Mouse (Mus musculus) urinary bladder, postnatal 10 days (tissue): ENCODE data around the gene Ttll11.

Source experiments
- DNase-seq: peaks from one replicate; pipeline ENCODE4 v3.0.0; 2022; ENCODE audit warnings: low spot score

Ttll11 gene

DNA sequence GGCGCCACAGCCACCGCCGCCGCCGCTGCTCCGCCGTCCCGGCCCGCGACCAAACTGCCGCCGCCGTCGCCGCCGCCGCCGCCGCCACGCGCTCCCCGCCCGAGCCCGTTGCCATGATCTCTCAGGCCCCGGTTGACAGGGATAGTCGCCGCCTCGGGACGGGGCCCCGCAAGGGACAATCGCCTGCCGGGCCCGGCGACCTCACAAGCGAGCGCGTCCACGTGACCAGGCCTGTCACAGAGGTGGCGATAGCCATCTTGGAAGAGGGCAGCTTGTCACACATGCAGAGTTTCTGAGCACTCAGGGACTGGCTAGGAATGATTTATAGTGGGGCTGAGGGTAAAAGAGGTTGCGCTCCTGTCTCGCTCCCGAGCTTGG is at the start of gene Ttll11:
Gene Ttll11 (minus strand): TSS at position 270 of the 378 bp plus-strand sequence.
- DNase-seq = peak; percentile 73

DNA sequence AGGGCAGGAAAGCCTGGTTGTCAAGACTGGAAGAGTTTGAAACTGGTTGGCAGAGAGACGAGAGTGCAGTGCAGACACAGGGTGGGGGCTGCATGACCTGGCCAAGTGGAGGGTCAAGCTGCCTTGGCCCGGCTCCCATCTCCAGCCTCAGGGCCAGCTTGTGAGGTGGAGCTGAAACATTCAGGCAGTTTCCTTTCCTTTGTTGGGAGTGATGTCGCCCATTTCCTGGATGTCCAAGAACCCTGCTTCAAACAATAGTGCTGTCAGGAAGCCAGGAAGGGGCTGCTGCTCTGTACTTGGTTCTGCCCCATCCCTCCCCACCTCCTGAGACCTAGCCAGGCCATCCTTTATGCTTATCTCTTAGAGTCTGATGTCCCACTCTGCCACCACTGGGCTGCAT is 43.6 kb upstream of the Ttll11 start:
- no peak for DNase-seq

DNA sequence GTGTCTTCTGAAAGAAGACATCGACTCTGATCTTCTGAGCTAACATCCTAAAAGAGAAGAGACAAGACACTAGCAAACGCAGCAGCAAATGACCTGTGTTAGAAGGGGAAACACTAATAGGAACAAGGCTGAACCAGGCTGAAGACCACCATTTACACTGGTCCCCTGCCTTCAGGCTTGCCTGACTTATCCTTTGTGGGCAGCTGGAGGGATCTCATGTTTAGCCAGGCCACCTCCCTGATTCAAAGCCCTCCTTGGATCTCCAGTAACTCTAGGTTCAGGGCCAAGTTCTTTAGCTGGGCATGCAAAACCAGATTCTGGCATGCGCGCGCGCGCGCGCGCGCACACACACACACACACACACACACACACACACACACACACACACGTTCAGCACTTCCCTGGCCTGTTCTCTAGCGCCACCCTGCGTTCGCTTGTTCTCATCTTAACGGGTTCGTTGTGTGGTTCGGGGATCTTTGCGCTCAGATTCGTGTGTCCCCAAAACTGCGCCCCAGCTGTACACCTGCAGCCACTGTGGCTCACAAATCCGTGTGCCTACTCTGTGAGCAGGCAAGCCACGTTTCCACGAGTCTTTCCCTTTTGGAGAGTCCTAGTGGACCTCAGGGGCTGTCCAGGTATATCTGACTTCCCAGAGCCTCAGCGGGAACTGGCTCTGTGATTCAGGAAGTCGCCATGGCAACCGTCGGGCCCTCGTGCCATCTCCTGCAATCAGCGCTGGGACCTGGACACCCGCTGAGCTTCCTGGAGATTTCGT is 41.9 kb upstream of the Ttll11 start:
- peak; percentile 54 for DNase-seq

DNA sequence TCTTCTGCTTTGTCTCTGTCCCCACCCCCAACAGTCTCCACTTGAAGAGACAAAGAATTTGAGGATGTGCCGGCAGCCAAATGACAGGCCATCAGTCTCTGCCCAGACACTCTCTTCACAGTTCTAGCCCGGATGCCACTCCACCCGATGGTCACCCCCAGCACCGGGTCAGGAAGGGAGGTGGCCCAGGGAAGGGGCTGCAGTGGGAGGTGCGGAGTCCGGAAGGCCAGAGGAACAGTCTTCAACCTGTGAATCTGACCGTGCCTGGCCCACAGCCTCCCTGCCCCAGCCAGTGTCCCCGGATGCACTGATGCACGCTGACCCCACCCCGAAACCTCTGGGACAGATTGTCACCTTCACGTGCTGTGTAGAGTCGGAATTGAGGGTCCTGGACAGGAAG is 33.3 kb upstream of the Ttll11 start:
- DNase-seq = no peak

DNA sequence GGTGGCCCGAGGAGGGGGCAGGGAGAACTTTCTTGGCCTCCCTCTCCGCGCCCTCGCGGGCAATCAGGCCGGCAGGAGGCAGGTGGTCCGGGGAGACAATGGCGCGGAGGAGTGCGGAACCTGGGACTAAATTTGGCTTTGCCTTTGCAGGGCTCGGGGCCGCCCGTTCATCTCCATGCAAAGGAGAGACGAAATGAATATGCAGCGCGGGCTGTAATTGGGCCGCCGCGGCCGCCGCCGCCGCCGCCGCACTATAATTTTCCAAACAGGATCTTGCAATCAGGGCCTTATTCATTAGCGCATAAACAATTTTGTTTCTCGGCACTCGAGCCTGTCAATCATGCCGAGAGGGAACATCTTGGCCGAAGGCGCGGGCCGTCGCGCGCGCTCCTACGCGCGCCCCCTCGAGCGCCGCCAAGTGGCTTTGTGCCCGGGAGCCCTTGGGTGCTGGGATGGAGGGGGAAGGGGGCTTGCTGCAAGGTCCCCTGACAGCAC is 31.7 kb upstream of the Ttll11 start:
- no peak for DNase-seq

DNA sequence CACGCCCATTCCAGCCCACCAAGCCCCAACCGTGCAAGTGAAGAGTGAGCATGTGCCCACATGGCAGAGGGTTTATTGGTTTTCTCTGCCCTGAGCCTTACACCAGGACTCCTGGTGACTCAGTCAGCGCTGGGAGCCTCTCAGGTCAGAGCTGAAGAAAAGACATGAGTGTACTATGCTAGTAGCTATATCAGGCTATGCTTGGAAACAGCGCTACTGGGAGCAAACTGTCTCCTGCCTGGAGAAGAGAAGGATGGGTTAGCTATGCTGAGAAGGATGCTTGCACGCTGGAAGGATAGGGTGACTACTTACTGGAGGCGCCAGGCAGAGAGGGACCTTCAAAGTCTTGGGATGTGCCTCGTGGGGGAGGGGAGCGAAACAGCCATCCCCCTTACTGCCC is 30.9 kb upstream of the Ttll11 start:
- no peak for DNase-seq

DNA sequence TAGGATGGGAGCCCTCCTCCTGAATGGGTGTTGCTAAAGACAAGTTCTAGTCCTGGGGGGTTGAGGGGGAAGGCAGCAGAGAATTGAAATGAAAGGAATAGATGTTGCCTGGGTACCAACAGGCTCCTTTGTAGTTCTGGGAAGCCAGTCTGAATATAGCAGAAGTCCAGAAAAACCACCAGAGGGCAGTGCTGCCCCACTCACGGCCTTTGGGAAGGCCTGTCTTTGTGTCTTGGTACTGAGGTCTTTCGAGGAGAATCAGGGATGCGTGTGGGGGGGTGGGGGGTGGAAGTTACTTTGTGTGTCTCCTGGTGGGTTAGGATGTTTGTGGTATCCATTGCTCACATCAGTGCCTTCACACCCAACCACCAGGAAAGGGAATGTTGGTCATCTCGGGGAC is 29.7 kb upstream of the Ttll11 start:
- no peak for DNase-seq

DNA sequence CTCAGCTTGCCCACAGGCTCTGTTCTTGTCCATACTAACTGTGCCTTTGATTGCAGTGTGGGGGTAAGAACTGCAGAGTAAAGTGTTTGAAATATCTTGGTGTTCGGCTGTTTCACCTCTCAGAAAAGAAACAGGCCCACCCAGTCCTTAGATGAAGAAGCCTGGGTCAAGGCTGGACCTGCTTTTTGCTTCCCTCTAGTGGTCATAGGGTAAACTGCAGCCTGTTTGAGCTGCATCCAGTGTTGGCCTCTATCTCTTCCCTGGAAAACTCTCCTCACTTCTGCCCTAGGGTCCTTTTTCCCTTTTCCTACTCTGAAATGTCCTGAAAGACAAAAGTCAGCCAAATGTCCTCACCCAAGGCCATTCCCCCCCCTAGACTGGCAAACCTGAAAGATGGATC is 28.4 kb upstream of the Ttll11 start:
- no peak for DNase-seq

DNA sequence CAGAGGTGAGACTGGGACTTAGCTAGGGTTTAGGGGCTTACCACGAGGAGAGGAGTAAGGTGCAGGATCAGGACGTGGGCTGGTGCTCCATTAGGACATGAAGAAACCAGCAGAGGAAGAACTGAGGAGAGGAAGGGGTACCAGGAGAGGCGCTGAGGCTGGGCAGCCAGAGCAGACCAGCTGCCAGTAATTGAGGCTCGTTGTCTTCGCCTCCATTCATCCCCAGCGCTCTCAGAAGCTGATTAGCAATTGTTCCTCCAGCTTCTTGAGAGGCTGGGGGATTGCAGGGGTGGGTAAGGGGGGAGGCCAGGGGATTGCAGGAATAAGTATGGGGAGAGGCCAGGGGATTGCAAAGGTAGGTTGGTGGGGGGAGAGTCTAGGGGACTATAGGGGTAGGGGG is 22.5 kb upstream of the Ttll11 start:
- DNase-seq = no peak

DNA sequence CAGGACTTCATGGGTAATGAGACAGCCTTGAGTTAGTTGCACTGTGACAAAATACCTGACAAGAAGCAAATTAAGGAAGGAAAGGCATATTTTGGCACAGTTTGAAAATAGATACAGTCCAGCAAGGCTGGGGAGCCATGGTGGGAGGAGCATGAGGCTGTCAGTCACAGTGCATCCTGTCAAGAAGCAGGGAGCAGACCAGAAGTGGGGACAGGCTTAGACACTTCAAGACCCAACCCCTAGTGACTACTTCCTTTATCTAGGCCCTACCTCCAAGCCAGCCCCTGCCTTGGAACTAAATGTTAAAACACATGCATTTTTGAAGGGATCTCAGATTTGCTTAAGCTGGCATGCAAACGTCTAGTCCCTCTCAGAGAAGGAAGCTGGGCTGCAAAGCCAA is 20.7 kb upstream of the Ttll11 start:
- DNase-seq = no peak

DNA sequence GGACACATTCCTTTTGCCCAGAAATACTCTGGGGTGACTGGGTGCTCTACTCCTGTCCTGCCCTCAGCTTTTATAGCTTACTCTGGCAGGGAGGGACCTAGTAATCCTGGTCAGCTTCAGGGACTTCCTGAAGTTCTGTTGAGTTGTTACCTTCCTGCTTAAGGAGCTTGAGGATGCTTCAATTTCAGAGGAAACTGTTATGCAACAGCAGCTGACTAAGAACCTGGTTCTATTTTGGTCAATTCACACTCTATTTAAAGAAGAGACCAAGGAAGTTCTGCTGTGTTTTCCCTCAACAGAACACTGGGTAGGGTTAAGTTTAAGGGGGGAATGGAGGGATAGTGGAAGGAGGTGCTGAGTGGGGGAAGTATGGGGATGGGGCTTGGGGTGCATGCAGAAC is 19.5 kb upstream of the Ttll11 start:
- DNase-seq = no peak

DNA sequence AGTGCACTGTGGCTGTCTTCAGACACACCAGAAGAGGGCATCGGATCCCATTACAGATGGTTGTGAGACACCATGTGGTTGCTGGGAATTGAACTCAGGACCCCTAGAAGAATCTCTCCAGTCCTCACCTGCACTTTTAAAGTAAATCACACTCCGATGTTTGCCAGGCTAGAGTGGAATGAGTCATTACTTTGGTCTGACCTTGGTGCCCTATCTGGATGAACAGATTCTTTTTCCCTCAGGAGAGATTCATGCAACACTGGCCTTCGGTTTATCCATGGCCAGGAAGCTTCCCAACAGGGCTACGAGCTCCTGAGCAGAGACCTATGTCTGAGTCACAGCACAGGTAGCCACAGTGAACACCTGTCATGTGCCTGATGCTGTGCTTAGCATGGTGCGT is 18.7 kb upstream of the Ttll11 start:
- no peak for DNase-seq

DNA sequence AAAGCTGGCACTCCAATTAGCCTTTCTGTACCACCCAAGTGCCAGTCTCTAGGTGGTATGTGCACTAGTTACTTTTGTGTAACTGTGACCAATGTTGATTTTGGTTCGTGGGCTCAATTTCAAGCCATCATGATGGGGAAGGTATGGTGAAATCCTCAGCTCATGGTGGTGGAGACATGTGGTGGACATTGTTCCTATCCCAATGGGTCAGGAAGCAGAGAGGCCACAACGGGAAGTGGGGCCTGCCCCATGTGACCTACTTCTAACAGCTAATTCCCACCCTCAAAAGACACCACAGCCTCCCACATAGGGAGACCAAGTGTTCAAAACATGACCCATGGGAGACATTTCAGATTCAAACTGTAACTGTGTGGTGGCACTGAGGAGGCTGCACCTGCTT is 17.0 kb upstream of the Ttll11 start:
- DNase-seq = no peak

DNA sequence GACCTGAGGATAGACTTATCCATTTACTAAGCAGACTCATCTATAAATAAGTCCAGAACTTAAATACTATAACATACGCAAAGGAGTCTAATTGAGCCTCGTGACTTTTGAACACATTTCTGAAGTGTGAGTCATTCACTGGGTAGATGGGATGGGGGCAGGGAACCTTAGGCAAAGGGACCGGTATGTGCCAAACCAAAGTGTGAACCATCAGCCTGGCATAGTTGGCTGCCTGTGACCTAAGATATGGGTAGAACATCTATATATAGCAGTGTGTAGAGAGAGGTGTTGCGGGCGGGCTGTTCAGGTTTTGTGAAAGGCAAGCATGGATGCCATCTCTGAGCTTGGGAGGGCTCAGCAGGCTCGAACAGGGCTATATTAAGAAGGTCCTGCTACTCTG is 14.6 kb upstream of the Ttll11 start:
- DNase-seq = no peak

DNA sequence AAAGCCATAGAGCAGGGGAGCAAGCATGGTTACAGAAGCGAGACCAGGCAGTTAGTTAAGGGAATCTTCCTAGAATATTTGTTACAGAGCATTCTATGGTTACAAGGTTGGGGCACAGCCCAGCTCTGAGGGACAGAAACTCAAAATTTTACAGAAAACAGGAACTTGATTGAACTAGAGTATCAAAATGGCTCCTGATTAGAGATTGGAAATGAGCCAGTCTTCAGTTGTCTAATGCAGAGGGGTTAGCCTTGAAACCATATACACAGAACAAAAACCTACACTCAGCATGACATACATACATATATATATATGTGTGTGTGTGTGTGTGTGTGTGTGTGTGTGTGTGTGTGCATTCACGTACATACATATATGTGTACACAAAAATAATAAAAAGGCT is 13.8 kb upstream of the Ttll11 start:
- DNase-seq = no peak

DNA sequence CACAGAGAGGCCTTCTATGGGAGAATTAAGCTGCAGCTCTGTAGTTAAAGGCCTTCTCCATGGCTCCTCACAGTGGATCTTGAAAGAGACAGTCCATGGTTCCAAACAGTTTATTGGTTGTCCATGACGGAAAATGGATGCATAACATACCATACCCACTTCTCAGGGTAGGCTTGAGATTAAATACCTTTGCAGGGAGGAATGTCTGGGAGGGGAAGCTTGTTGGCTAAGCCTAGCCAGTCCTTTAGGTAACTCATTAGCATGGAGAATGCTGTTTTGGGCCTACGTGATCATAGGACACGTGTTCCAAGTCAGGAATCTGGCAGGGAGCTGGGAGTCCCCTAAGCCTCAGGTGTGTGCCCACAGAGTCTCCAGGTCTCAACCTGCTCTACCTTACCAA is 12.5 kb upstream of the Ttll11 start:
- no peak for DNase-seq

DNA sequence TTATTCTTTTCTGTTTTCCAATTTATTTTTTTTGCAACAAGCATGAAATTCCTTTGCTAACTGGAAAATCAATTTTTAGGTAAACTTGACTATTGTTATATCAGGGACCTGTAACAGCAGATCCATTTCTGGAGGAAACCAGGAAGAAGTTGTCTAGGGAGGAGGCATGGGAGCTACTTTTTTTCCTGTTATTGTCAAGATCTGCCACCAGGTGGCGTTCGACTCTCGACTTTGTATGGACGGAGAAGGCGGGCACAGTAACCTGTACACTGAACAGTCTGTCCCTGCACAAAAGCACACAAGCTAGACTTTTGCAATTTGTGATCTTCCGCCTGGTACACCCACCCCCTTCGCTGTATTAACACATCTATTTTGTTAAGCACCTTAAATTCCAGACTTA is 4.2 kb upstream of the Ttll11 start:
- no peak for DNase-seq

DNA sequence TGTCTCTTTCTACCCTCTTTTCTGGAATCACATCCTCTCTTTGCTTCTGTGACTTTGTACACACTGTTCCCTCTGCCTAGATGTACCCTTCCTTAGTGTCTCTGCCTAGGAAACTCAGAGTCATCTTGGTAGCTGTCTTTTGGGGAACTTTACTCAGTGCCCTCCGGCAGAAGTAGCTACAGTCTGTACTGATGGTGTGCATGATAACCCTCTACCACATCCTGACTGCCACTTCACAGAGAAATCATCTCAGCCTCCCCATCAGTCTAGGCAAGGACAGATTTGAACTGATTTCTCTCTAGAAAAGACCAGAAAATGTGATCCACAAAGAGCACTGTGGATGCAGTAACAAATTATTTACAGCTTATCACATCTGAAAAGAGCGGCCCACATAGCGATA is 2.2 kb upstream of the Ttll11 start:
- DNase-seq = no peak

DNA sequence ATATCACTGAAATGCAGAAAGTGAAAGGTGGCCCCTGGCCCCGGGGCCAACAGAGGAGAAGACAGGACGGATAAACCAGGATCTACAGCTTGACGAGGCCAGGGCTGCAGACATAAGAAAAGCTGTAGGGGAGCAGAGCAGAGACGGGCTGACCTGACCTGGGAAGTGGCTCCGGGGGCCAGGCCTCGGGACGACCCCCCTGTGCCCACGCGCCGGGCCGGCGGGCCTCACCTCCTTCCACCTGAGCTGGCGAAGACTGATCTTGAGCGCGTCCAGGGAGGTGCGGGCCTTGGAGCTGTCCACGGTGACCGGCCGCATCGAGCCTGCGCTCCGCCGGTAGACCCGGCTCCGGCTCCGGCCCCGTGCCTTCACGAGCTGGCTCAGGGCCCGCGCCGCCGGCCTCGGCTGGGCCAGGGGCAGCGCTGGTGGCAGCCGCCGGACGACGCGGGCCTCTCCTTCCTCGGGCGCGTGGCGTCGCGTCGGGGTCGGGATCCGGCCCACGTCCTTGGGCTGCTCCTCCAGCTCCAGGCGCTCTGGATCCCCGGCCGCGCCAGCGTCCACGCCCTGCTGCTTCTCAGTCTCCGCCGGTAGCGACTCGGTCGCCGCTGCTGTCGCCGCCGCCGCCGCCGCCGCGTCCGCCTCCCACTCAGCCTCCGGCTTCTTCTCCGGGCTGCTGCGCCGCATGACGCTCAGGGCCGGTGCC is 621 bp downstream of the Ttll11 start:
- DNase-seq = no peak

DNA sequence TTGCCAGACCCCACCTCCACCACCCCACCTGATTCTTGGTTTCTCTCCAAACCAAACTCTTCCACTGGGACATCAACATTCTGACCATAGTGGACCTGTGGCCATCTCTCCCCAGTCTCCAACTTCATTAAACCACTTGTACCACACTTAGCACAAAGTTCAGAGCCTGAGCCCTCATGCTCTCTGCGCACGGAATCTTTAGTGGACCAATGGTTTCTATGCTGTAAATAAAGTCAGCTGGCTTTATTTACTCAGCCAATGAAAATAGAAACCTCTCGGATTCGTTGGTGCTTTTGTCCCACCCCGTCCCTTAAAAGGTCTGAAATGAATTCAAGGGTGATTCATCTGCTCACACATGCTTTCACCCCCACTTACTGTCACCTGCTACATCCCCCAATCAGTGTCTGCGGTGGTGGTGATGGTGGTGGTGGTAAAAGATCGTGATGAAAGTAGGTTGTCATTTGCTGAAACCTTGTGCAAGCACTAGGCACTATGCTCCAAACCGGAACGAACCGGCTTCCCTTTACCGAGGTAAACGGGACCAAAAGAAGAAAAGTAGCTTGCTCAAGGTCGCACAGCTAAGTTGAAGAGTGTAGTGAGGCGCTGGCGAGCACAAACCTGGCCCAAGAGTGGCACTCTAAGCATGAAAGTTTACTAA is 1.3 kb downstream of the Ttll11 start:
- DNase-seq = no peak

DNA sequence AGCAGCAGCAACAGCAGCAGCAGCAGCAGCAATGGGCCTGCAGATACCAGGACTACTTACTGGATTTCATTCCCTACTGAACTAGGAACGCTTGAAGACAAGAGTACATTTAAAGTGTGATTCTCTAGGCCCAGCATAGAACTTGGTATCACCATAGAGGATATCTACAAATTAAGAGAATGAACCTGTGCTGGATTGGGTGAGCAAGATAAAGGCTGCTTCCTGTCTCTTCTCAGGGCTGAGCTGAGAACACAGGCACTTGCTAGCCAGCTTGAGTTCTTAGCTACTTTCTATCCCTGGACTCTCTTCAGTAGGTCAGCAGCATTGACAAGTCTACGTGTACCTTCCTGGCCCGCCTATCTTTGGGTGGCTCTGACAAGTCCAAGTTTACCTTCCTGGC is 2.0 kb downstream of the Ttll11 start:
- no peak for DNase-seq

DNA sequence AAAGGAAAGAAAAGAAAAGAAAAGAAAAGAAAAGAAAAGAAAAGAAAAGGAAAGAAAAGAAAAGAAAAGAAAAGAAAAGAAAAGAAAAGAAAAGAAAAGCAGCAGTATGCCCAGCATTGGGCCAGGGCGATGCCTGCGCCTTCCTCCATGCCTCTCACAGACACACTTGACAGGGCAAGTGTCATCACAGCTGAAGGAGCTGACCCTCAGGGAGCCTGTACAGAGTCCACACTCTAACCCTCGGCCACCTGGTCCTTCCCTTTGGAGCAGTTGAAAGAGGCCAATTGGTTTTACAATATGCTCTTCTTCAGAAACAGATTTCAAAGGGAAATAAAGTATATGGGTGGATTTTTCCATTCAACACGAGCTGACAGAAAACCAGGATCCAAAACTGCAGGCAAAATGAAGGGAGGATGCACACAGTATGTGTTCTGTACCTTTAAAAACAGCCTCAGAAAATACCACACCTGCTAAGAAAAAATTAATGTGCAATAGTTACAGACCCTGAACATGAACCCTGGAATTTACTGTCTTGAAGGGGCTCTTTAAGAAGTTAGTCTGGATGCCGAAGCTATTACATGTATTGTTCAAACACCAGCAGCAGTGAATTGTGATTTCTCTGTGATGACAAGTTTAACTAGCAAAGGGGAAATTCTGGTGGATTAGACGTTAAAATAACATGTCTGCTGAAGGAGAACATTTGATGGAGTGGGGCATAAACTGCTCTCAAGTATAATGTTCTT is 7.3 kb downstream of the Ttll11 start:
- DNase-seq = no peak
